Mouse (Mus musculus): ENCODE measurements around the gene Car14.
"Not testable (repeated sequence)": the region's sequence is repeated elsewhere in the genome, so short reads cannot be mapped to it uniquely, and the experiment has no call there.

Car14 gene

GRCm38 (mm10) chr3:95904568-95904967 lies at the start of gene Car14:
Car14 (minus strand) TSS chr3:95904691.
- no peak for DNase-seq (ENCODE audit: low spot score in 2 of 2)

DNA sequence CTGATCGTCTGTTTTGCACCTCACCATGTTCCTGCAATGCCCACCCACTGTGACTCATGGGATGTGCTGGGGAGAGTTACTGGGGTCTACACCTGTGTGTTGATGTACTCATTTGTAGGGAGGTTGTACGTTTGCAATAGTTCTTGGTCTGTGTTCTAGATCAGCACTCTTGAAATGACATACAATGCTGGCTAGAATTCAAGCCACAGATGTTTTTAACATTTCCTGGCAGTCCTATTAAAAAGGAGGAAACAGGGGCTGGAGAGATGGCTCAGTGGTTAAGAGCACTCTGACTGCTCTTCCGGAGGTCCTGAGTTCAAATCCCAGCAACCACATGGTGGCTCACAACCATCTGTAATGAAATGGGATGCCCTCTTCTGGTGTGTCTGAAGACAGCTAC lies 49.0 kb upstream of the Car14 start:
- no peak for DNase-seq (ENCODE audit: low spot score in 2 of 2)

GRCm38 (mm10) chr3:95953023-95953422 lies 48.5 kb upstream of the Car14 start:
- no peak for DNase-seq (ENCODE audit: low spot score in 2 of 2)

DNA sequence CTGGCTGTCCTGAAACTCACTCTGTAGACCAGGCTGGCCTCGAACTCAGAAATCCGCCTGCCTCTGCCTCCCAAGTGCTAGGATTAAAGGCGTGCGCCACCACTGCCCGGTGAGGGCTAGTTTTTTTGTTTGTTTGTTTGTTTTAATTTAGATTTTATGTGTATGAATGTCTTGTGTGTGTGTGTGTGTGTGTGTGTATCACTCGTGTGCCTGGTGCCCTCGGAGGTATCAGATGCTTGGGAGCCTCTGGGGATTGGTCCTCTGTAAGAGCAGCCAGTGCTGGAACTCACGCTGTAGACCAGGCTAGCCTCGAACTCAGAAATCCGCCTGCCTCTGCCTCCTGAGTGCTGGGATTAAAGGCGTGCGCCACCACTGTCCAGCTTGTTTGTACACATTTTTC lies 47.1 kb upstream of the Car14 start:
- DNase-seq (ENCODE audit: low spot score in 2 of 2): not testable (repeated sequence)

- DNase-seq (ENCODE audit: low spot score in 2 of 2): peak; percentile 85 to 88
These were observed 46.5 kb upstream of the Car14 start for GRCm38 (mm10) chr3:95950763-95951551.

GRCm38 (mm10) chr3:95948325-95948724 lies 43.8 kb upstream of the Car14 start:
- DNase-seq (ENCODE audit: low spot score in 2 of 2): no peak

DNA sequence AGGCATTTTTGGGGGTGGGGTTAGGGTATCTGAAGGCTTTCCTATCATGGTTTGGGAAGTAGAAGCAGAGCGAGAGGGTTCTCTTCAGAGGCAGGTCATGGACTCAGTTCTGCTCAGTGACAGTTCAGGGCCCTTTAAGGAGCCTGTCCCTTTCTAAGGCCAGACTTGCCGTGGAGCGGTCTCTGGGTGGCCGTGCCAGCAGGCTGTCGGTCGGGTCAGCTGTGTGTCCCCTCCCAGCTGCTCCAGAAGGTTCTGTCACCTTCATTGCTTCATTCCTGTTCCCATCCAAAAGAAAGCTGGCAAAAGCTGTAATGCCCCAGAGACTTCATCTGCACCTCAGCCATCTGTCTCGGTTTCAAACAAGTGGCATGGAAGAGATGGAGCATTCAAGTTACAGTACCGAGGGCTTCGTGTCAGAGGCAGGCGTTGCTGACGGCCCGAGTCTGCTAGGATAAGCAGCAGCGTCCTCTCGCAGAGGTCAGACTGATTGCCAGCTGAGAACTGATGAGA lies 41.3 kb upstream of the Car14 start:
- DNase-seq (ENCODE audit: low spot score in 2 of 2): no peak

- DNase-seq (ENCODE audit: low spot score in 2 of 2): no peak
These were observed 40.3 kb upstream of the Car14 start for GRCm38 (mm10) chr3:95944742-95945141.

GRCm38 (mm10) chr3:95943226-95943625 lies 38.7 kb upstream of the Car14 start:
- no peak for DNase-seq (ENCODE audit: low spot score in 2 of 2)

- DNase-seq (ENCODE audit: low spot score in 2 of 2): no peak
These were observed 38.3 kb upstream of the Car14 start for GRCm38 (mm10) chr3:95942749-95943148.

- no peak for DNase-seq (ENCODE audit: low spot score in 2 of 2)
These were observed 34.3 kb upstream of the Car14 start for GRCm38 (mm10) chr3:95938835-95939234.

DNA sequence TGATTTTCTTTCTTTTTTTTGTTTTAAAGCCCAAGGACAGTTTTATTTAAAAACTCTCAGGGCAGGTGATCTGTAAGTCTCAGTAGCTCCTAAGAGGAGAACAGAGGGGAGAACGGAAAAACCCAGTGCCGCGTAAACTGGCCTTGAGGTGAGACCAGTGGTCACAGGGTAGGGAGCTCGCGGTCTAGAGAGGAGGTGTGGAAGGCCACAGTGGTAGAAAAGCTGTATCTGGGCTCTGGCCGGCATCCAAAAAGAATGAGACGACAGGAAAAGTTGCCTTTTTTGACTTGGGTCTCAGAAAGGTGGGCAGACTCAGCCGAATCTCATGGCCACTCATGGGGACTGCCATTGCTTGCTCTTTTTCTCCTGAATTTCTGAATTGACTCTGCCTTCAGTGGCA lies 33.7 kb upstream of the Car14 start:
- no peak for DNase-seq (ENCODE audit: low spot score in 2 of 2)

DNA sequence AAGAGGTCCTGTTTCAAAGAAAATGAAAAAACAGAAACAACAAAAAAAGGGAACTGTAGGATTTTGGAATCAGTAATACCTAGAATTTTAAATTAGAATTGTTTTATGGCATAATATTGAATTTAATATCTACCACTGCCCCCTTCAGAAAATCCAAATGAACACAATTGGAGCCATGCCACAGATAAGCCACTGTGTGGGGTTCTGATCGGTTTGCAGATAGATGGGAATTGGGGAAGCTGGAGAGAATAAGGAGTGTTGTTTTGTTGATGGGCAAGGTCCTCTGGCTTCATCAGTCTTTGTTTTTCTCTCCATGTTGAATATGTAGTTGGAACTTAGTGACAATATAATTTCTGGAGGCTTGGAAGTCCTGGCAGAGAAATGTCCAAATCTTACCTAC lies 30.0 kb upstream of the Car14 start:
- no peak for DNase-seq (ENCODE audit: low spot score in 2 of 2)

DNA sequence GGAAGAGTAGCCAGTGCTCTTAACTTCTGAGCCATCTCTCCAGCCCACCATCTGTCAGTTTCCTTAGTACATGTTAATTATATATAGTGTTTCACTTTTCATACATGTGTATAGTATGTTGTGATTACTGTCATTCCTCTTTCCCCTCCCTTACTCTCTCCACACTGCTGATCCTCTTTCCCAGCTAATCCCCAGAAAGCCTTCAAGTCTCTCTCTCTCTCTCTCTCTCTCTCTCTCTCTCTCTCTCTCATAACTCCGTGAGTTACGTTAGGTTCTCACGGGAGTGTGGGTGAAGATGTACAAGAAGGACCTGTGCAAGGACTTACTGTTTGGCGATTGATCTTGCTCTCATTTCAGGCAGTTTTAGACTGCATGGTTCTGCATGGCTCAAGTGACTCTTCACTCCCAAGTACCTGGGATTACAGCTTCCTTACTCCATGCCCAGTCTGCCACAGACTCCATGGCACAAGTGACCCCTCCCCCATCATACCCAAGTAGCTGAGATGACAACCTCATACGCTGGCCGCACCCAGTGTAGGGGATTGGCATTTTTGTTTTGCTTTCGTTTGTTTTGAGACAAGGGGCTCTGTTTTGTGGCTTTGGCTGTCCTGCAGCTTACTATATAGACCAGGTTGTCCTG lies 28.7 kb upstream of the Car14 start:
- DNase-seq (ENCODE audit: low spot score in 2 of 2): no peak

DNA sequence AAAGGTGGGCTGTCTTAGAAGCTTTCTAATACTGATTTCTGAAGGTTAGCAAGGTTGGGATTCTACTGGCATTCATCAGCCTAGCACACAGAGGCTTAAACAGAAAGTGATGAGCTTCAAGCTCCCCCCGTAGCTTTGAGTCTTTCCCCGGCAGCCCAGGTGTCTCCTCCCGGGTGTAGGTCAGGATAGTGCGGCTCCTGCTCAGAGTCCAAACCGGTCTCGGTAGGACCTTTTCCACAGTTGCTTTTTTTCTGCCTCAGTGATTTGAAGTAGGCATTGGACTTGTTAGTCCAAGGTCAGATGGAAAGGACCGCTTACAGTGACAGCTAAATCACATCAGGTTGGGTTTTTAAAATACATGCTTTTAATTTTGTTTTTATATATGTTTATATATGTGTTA lies 28.1 kb upstream of the Car14 start:
- no peak for DNase-seq (ENCODE audit: low spot score in 2 of 2)

DNA sequence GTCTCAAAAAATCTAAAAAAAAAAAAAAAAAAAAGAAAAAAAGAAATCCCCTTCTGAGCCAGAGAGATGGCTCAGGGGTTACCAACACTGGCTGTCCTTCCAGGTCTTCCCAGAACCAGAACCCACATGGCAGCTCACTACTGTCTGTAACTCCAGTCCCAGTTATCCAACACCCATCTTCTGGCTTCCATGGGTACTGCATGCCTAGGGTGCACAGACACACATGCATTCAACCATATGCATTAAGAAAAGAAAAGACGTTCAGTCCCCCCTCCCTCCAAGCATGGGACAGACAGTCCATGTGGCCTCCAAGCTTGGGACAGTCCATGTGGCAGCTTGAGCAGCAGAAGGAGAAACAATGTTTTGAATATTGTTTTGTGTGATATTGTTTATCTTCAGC lies 27.7 kb upstream of the Car14 start:
- no peak for DNase-seq (ENCODE audit: low spot score in 2 of 2)

DNA sequence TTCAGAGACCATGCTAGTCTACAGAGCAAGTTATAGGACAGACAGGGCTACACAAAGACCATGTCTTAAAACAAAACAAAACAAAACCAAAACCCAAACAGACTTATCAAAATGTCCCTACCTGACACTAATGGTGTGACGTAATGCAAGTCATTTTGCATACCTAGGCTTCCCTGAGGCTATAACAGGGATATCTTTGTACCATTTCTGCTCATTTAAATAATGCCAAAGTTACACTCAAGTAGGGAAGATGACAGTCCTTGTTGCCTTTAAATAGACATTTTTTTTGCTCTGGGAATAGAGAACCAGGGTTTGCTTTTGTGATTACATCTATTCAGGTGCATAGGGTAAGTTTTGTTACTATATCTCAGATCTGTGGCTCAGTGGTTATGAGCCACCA lies 27.0 kb upstream of the Car14 start:
- DNase-seq (ENCODE audit: low spot score in 2 of 2): no peak

- no peak for DNase-seq (ENCODE audit: low spot score in 2 of 2)
These were observed 25.9 kb upstream of the Car14 start for GRCm38 (mm10) chr3:95930471-95930789.

GRCm38 (mm10) chr3:95929581-95930470 lies 25.3 kb upstream of the Car14 start:
- DNase-seq (ENCODE audit: low spot score in 2 of 2): peak; percentile 38 to 44

DNA sequence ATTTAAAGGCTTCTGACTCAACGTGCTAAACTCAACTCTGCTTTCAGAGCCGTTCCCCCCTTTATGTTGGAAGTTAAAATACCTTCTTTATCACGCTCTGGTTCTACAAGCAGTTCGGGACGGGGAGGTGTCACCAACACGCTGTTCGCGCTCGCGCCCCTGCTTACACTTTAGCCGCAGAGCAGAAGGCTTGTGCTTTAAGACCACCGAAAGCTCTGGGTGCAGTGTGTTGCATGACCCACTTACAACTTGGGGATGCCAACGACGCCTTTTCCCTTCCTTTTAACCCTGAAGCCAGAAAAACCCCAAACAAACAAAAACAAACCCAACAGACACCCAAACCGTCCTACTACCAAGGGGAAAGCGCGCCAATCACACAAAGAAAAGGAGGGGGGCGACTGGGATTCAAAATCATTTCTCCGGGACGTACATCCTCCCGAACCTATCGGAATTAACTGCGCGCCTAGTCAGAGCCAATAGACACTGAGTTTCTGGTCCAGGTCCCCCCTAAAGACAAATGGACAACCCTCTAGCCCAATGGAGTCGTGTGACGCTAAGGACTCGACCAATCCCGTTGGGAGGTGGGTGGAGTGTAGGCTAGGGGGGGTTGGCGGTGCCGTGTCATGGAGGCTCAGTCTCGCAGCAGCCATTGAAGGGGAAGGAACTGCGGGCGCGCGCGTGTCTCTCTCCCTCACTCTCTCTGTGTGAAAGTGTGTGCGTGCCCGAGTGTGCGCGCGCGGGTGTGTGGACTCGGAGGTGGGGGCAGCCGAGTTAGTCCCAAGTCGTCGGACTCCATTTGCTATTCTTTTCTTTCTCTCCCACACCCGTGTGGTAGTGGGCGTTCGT lies 24.4 kb upstream of the Car14 start, which contains the start of gene Anp32e:
TSS of gene Anp32e (plus strand) at position 589 of the 846 bp plus-strand sequence.
- peak; percentile 98 for DNase-seq (ENCODE audit: low spot score in 2 of 2)

GRCm38 (mm10) chr3:95928261-95928657 lies 23.8 kb upstream of the Car14 start:
- DNase-seq (ENCODE audit: low spot score in 2 of 2): no peak
